Mouse (Mus musculus) midbrain, postnatal 0 days (tissue): ENCODE data around the gene Acad10. TPM values are rescaled to one million over a fixed set of nuclear protein-coding genes. Genes with fewer than 3 reads are reported as not detected.

Source experiments
- ATAC-seq: fragments of 200-750 bp; cut with Nextera tagmentation; 2 replicates; pipeline ENCODE4 v1.8.0; 2017; ENCODE audit warnings: moderate number of reproducible peaks, mild to moderate bottlenecking, moderate TSS enrichment, moderate library complexity; ENCODE audit not compliant: low FRiP score
- DNase-seq: peaks from one replicate; pipeline ENCODE4 v3.0.0-alpha.2; 2015; ENCODE audit warnings: low spot score
- H3K27ac ChIP-seq: fragments of 300-500 bp; sonication (generic); 2 replicates; pipeline ENCODE4 v1.5.1; 2014; ENCODE audit warnings: low read depth, mild to moderate bottlenecking, low read length, mixed read lengths
- H3K27me3 ChIP-seq: fragments of 300-500 bp; sonication (generic); 2 replicates; pipeline ENCODE4 v1.6.1; 2014; ENCODE audit warnings: low read length, control low read depth, mixed read lengths; ENCODE audit not compliant: insufficient read depth
- H3K36me3 ChIP-seq: fragments of 300-500 bp; sonication (generic); 2 replicates; pipeline ENCODE4 v1.6.1; 2014; ENCODE audit warnings: low read length, control low read depth, mixed read lengths; ENCODE audit not compliant: insufficient read depth
- H3K4me1 ChIP-seq: fragments of 300-500 bp; sonication (generic); 2 replicates; pipeline ENCODE4 v1.6.1; 2014; ENCODE audit warnings: mild to moderate bottlenecking, control low read depth, antibody characterized with exemption, low read length, mixed read lengths; ENCODE audit not compliant: insufficient read depth
- H3K4me2 ChIP-seq: fragments of 300-500 bp; sonication (generic); 2 replicates; pipeline ENCODE4 v1.6.1; 2014; ENCODE audit warnings: low read depth, mild to moderate bottlenecking, low read length, mixed read lengths; ENCODE audit not compliant: poor library complexity, severe bottlenecking
- H3K4me3 ChIP-seq: fragments of 300-500 bp; sonication (generic); 2 replicates; pipeline ENCODE4 v1.5.1; 2014; ENCODE audit warnings: low read depth, mild to moderate bottlenecking, low read length, moderate library complexity
- H3K9ac ChIP-seq: fragments of 300-500 bp; sonication (generic); replicated peaks from 2 replicates; pipeline ENCODE4 v1.6.1; 2014; ENCODE audit warnings: mild to moderate bottlenecking, low read length, moderate library complexity, mixed read lengths; ENCODE audit not compliant: poor library complexity, severe bottlenecking
- H3K9me3 ChIP-seq: fragments of 300-500 bp; sonication (generic); 2 replicates; pipeline ENCODE4 v1.6.1; 2016; ENCODE audit warnings: low read length, control low read depth
- CTCF ChIP-seq: IDR thresholded peaks from 2 replicates; pipeline ENCODE4 v1.5.1; 2016; ENCODE audit warnings: antibody characterized with exemption, mild to moderate bottlenecking
- WGBS: fragments of 180-500 bp; shearing (Covaris S2); extraction: QIAGEN DNeasy Blood & Tissue Kit; methylation state at CpG from one replicate; pipeline ENCODE4 v1.1.7; 2014; 5-methylcytosine and 5-hydroxymethylcytosine counted together
- polyA plus RNA-seq: library from polyadenylated mRNA; unstranded; fragments of >200 nt; fragmentation: Nextera tagmentation; extraction: Ambion mirVana; gene quantifications from 2 replicates; pipeline ENCODE4 v1.2.1, GENCODE M21; 2015
- total RNA-seq: library from RNA; depleted of rRNA; stranded (reverse); fragments of >200 nt; gene quantifications from 2 replicates; pipeline ENCODE4 v1.2.3, GENCODE M21; 2014; rRNA removed

Gene Acad10
- 1.7 TPM in 2 replicates for total RNA-seq
- 1.3 and 1.4 TPM in 2 replicates for polyA plus RNA-seq

DNA sequence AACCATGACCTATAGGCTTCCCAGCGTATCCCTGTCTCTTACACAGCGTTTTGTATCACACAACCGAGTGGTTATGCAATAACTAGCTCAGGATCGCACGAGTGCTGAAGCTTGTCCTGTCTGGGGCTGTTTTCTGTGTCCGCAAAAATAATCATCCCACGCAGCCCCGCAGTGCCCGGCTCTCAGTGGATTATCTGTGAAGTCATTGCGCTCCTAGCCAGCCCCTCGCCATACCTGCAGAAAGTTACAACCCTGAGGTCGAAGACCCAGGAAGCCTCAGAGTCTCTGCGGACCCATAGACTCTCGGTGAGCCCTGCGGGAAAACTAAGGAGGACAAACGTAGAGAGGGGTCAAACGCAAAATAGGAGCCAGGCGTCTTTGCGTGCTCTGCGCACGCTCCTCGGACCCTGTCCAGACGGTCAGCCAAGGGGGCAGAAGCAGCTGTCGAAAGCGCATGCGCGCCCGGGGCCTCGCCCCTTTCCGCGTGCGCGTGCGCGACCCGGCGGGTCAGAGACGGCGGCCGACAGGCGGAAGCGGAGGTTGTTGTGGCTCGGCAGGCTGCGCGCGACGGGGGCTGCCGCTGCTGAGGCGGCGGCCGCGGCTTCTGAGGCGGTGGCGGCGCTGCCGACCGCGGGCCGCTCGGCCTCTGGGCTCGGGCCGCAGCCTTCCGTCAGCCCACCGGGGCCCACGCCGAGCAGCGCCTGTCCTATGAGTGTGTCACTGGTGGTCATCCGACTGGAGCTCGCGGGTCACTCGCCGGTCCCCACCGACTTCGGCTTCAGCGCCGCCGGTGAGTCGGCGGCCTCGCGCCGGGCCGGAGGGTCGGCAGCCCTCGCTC is at the start of gene Acad10, which contains the start of gene Brap:
Acad10 (minus strand) TSS at position 456 of the 838 bp plus-strand sequence.
Brap (plus strand) TSS at position 505 of the 838 bp plus-strand sequence.
- peaks cover 17% of the 10 kb centered on the region; the same call in 1 of the 2 replicates for H3K36me3 ChIP-seq
- peak; percentile 94 for DNase-seq
- H3K27ac ChIP-seq, result peak within 1 kb of the TSS; percentile 55
- H3K4me2 ChIP-seq, result peak within 1 kb of the TSS; percentile 86
- WGBS, result 2% methylated on average over 81 of the region's 85 CpGs
- H3K9me3 ChIP-seq, result no peaks in the 10 kb centered on the region
- no peaks in the 10 kb centered on the region for H3K27me3 ChIP-seq
- H3K9ac ChIP-seq, result peak within 1 kb of the TSS; percentile 95
- peak; percentile 87 for ATAC-seq
- H3K4me1 ChIP-seq, result peaks cover 6% of the 10 kb centered on the region
- TF ChIP-seq CTCF, result no peak
- peak within 1 kb of the TSS; percentile 99 for H3K4me3 ChIP-seq

DNA sequence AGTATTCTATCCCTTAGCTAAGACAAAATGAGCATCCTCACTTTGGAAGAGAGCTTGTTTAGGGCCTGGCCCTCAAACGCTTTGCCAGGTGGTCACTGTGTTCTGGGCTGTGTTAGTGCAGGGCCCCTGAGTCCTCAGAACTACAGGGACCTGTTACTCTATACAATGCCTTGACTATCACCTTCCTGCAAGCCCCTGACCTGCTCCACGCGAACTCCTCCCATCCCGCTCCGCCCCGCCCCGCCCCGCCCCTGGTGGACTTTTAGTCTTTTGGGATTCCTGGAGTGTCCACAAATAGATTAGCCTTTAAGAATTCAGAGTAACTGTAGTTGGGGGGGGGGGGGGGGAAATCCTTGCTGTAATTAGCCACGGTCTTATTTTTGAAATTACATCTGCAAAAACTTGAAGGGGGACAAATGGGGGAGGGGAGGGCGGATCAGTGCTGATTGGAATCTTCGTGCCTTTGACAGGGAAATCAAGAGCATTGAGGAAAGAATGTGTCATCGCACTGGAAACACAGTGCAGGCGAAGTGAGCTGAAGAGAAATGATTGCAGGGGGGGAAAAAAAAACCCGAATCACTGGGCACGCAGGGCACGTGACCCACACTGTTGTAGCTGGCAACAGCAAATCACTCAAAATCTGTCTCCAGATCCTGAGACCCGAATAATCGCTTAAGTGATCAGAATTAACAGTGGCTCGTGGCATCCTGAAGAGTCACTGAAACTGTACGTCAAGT is 44.4 kb upstream of the Acad10 start:
- no peak for ATAC-seq
- TF ChIP-seq CTCF, result no peak
- H3K27me3 ChIP-seq, result no peaks in the 10 kb centered on the region
- H3K36me3 ChIP-seq, result no peaks in the 10 kb centered on the region
- peak; percentile 31 for DNase-seq
- WGBS, result 5% methylated on average over 20 of the region's 20 CpGs
- peak overlapping the region; percentile 29; the same call in 1 of the 2 replicates for H3K9ac ChIP-seq
- peak overlapping the region; percentile 42 for H3K4me2 ChIP-seq
- no peaks in the 10 kb centered on the region for H3K9me3 ChIP-seq
- no peaks in the 10 kb centered on the region for H3K4me1 ChIP-seq
- H3K27ac ChIP-seq, result no peak overlapping the region
- H3K4me3 ChIP-seq, result peak overlapping the region; percentile 20

DNA sequence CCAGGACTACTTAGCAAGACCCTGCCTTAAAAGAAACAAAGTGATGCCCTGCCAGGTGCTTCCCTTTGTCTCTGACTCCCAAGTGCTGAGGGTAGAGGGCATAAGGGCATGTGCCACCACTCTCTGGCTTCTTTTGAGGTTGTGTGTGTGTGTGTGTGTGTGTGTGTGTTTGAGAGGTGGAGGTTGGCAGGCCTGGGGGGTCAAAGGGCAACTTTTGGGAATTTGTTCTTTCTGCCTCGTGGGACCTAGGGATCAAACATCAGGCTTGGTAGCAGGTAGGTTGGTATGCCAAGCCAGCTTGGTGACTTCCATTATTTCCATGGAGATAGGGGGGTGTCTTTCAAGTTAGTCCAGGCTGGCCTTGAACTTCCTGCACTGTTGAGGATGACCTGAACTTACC is 43.0 kb upstream of the Acad10 start:
- Histone ChIP-seq H3K36me3 (no peaks in the 10 kb centered on the region), H3K9ac (no peak overlapping the region), H3K4me2 (no peak overlapping the region), H3K4me1 (no peaks in the 10 kb centered on the region), H3K27ac (no peak overlapping the region), H3K27me3 (no peaks in the 10 kb centered on the region), H3K9me3 (no peaks in the 10 kb centered on the region), H3K4me3 (no peak overlapping the region)
- 61% methylated on average over 1 of the region's 1 CpGs for WGBS
- TF ChIP-seq CTCF, result no peak
- ATAC-seq, result no peak
- no peak for DNase-seq

DNA sequence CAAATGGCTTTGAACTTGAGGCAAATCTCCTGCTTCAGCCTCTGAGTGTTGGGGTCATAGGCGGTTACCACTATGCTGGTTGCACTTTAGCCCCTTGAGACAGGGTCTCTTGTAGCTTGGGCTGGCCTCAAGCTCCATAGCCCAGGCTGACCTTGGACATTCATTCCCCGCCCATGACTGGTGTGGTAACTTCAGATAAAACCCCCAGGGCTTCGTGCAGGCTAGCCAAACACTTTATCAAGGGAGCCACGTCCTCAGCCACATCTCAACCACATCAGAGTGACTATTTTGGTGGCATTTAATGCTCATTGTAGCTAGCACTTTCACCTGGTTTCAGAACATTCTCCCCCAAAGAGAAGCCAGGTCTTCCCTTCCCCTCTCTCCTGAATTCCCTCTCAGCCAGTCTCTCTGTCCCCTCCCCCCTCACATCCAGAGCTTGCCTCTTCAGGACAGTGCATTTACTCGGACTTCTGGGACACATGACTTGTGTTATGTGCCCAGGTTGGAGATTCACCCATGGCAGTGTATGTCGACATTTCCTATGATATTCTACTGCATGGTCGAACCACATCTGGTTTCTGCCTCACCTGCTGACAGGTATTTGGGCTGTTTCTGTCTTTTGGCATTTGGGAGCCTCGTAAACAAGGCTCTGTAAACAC is 40.9 kb upstream of the Acad10 start:
- WGBS, result 61% methylated on average over 8 of the region's 8 CpGs
- no peak for DNase-seq
- no peaks in the 10 kb centered on the region for H3K4me1 ChIP-seq

DNA sequence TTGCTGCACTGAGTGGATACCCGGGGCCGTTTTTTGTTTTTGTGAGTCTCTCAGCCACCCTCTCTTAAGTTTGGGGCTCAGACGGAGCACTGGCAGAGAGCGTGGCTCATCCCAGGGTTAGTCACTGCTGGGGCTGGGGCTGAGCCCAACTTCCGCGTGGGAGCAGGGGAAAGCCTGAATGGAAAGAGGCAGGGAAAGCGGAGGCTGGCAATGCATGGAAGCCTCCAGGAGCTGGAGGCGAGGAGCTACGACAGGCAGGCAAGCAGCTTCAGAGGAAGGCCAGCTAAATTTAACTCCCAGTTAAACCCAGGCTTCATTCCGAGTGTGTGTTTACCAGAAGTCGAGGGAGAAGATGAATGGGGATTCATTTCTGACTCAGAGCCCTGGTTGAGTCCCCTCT is 40.2 kb upstream of the Acad10 start:
- Histone ChIP-seq H3K4me3 (no peak overlapping the region), H3K4me1 (no peaks in the 10 kb centered on the region), H3K36me3 (no peaks in the 10 kb centered on the region), H3K9me3 (no peaks in the 10 kb centered on the region), H3K9ac (no peak overlapping the region), H3K4me2 (no peak overlapping the region), H3K27me3 (no peaks in the 10 kb centered on the region), H3K27ac (no peak overlapping the region)
- WGBS, result 31% methylated on average over 11 of the region's 11 CpGs
- no peak for DNase-seq
- no peak for ATAC-seq
- TF ChIP-seq CTCF, result no peak

More for the DNA sequence above, 40.9 kb upstream of the Acad10 start:
- H3K36me3 ChIP-seq, result no peaks in the 10 kb centered on the region
- no peak overlapping the region for H3K4me2 ChIP-seq
- no peaks in the 10 kb centered on the region for H3K27me3 ChIP-seq
- no peak overlapping the region for H3K27ac ChIP-seq
- no peak for ATAC-seq
- no peaks in the 10 kb centered on the region for H3K9me3 ChIP-seq
- TF ChIP-seq CTCF, result no peak
- H3K4me3 ChIP-seq, result no peak overlapping the region
- H3K9ac ChIP-seq, result no peak overlapping the region
